Mouse (Mus musculus) small intestine, adult 2 months (tissue): ENCODE measurements at regions not wholly inside any gene's neighbourhood (a gene's known extent, or its start where the extent isn't known, plus 50 kb on each side); places are given as distances from the start of the nearest gene placed in this dataset.

Experiments
- CTCF ChIP-seq: fragments of 200-500 bp; IDR thresholded peaks from 2 replicates; pipeline ENCODE4 v1.5.1; 2012; ENCODE audit warnings: low read depth, mild to moderate bottlenecking, control low read depth, inconsistent platforms, low read length, moderate library complexity, mixed read lengths; ENCODE audit not compliant: insufficient replicate concordance, insufficient read length; ENCODE audit errors: extremely low read depth
- POLR2A ChIP-seq: fragments of 200-500 bp; IDR thresholded peaks from 2 replicates; pipeline ENCODE4 v1.6.1; 2012; ENCODE audit warnings: low read depth, mild to moderate bottlenecking, control low read depth, inconsistent platforms, low read length, moderate library complexity

GRCm38 (mm10) chr8:30863017-30863416 lies 2565.5 kb upstream of the 5930422O12Rik start:
- TF ChIP-seq CTCF: no peak
- TF ChIP-seq POLR2A: no peak
